Mouse (Mus musculus): Measurements from ENCODE around the gene Nbea. TPM values are rescaled to one million over a fixed set of nuclear protein-coding genes. Genes with fewer than 3 reads are reported as not detected.

Gene Nbea
- polyA plus RNA-seq, 1 experiment from 2014 or later: 20.5 TPM

GRCm38 (mm10) chr3:55659558-55660215 is 523.8 kb downstream of the Nbea start:
- no peak for ATAC-seq (replicated peaks; ENCODE audit: low FRiP score)
- H3K4me1 ChIP-seq (replicated peaks; ENCODE audit: control insufficient read depth, insufficient read depth, low read length): no peaks in the 10 kb centered on the region
- DNase-seq (ENCODE audit: low spot score): no peak
- no peaks in the 10 kb centered on the region for H3K9me3 ChIP-seq (ENCODE audit: control insufficient read depth, low read length)
- no peak overlapping the region for H3K4me3 ChIP-seq (ENCODE audit: low read depth, low read length)
- no peak overlapping the region for H3K9ac ChIP-seq (ENCODE audit: low read length)
- H3K36me3 ChIP-seq (ENCODE audit: control insufficient read depth, insufficient read depth, low read length): no peaks in the 10 kb centered on the region
- H3K27ac ChIP-seq (ENCODE audit: low read depth, low read length): no peak overlapping the region
- H3K27me3 ChIP-seq (ENCODE audit: control insufficient read depth, insufficient read depth, low read length): no peaks in the 10 kb centered on the region
- WGBS: 69% methylated on average over 7 of the region's 7 CpGs
- H3K4me2 ChIP-seq (ENCODE audit: low read depth, low read length, severe bottlenecking): no peak overlapping the region

GRCm38 (mm10) chr3:55652321-55652720 is 531.2 kb downstream of the Nbea start:
- no peak overlapping the region for H3K27ac ChIP-seq (ENCODE audit: low read depth, low read length)
- H3K9ac ChIP-seq (ENCODE audit: low read length): no peak overlapping the region
- DNase-seq (ENCODE audit: low spot score): no peak
- H3K9me3 ChIP-seq (ENCODE audit: control insufficient read depth, low read length): no peaks in the 10 kb centered on the region
- H3K4me3 ChIP-seq (ENCODE audit: low read depth, low read length): no peak overlapping the region
- no peaks in the 10 kb centered on the region for H3K36me3 ChIP-seq (ENCODE audit: control insufficient read depth, insufficient read depth, low read length)
- no peaks in the 10 kb centered on the region for H3K27me3 ChIP-seq (ENCODE audit: control insufficient read depth, insufficient read depth, low read length)
- WGBS: 84% methylated on average over 2 of the region's 2 CpGs
- H3K4me1 ChIP-seq (replicated peaks; ENCODE audit: control insufficient read depth, insufficient read depth, low read length): no peaks in the 10 kb centered on the region; the same call in 1 of the 2 replicates
- no peak for ATAC-seq (replicated peaks; ENCODE audit: low FRiP score)
- no peak overlapping the region for H3K4me2 ChIP-seq (ENCODE audit: low read depth, low read length, severe bottlenecking)

- no peak overlapping the region for H3K27ac ChIP-seq (ENCODE audit: low read depth, low read length)
- ATAC-seq (replicated peaks; ENCODE audit: low FRiP score) (no peak), DNase-seq (ENCODE audit: low spot score) (no peak)
- no peaks in the 10 kb centered on the region; the same call in 1 of the 2 replicates for H3K4me1 ChIP-seq (replicated peaks; ENCODE audit: control insufficient read depth, insufficient read depth, low read length)
- H3K36me3 ChIP-seq (ENCODE audit: control insufficient read depth, insufficient read depth, low read length): no peaks in the 10 kb centered on the region
- no peaks in the 10 kb centered on the region for H3K27me3 ChIP-seq (ENCODE audit: control insufficient read depth, insufficient read depth, low read length)
- no peak overlapping the region for H3K9ac ChIP-seq (ENCODE audit: low read length)
- no peaks in the 10 kb centered on the region for H3K9me3 ChIP-seq (ENCODE audit: control insufficient read depth, low read length)
- H3K4me2 ChIP-seq (ENCODE audit: low read depth, low read length, severe bottlenecking): no peak overlapping the region
- WGBS: 85% methylated on average over 4 of the region's 4 CpGs
- no peak overlapping the region for H3K4me3 ChIP-seq (ENCODE audit: low read depth, low read length)
These were observed 531.6 kb downstream of the Nbea start for GRCm38 (mm10) chr3:55651877-55652276.

GRCm38 (mm10) chr3:55649541-55649940 is 534.0 kb downstream of the Nbea start:
- Histone ChIP-seq H3K36me3 (ENCODE audit: control insufficient read depth, insufficient read depth, low read length) (no peaks in the 10 kb centered on the region), H3K4me3 (ENCODE audit: low read depth, low read length) (no peak overlapping the region), H3K4me1 (replicated peaks; ENCODE audit: control insufficient read depth, insufficient read depth, low read length) (no peaks in the 10 kb centered on the region; the same call in 1 of the 2 replicates), H3K27ac (ENCODE audit: low read depth, low read length) (no peak overlapping the region), H3K4me2 (ENCODE audit: low read depth, low read length, severe bottlenecking) (no peak overlapping the region), H3K9ac (ENCODE audit: low read length) (no peak overlapping the region), H3K9me3 (ENCODE audit: control insufficient read depth, low read length) (no peaks in the 10 kb centered on the region), H3K27me3 (ENCODE audit: control insufficient read depth, insufficient read depth, low read length) (no peaks in the 10 kb centered on the region)
- WGBS: 67% methylated on average over 5 of the region's 5 CpGs
- DNase-seq (ENCODE audit: low spot score) (no peak), ATAC-seq (replicated peaks; ENCODE audit: low FRiP score) (no peak)

- WGBS: 72% methylated on average over 4 of the region's 4 CpGs
- H3K9ac ChIP-seq (ENCODE audit: low read length): no peak overlapping the region
- H3K4me2 ChIP-seq (ENCODE audit: low read depth, low read length, severe bottlenecking): no peak overlapping the region
- no peaks in the 10 kb centered on the region; the same call in 1 of the 2 replicates for H3K4me1 ChIP-seq (replicated peaks; ENCODE audit: control insufficient read depth, insufficient read depth, low read length)
- no peaks in the 10 kb centered on the region for H3K27me3 ChIP-seq (ENCODE audit: control insufficient read depth, insufficient read depth, low read length)
- H3K4me3 ChIP-seq (ENCODE audit: low read depth, low read length): no peak overlapping the region
- no peak for DNase-seq (ENCODE audit: low spot score)
- no peak for ATAC-seq (replicated peaks; ENCODE audit: low FRiP score)
- no peak overlapping the region for H3K27ac ChIP-seq (ENCODE audit: low read depth, low read length)
- no peaks in the 10 kb centered on the region for H3K36me3 ChIP-seq (ENCODE audit: control insufficient read depth, insufficient read depth, low read length)
- no peaks in the 10 kb centered on the region for H3K9me3 ChIP-seq (ENCODE audit: control insufficient read depth, low read length)
These were observed 535.2 kb downstream of the Nbea start for GRCm38 (mm10) chr3:55648299-55648698.

- Histone ChIP-seq H3K9ac (ENCODE audit: low read length) (no peak overlapping the region), H3K36me3 (ENCODE audit: control insufficient read depth, insufficient read depth, low read length) (no peaks in the 10 kb centered on the region), H3K4me1 (replicated peaks; ENCODE audit: control insufficient read depth, insufficient read depth, low read length) (no peaks in the 10 kb centered on the region; the same call in 1 of the 2 replicates), H3K27ac (ENCODE audit: low read depth, low read length) (no peak overlapping the region), H3K4me3 (ENCODE audit: low read depth, low read length) (no peak overlapping the region), H3K4me2 (ENCODE audit: low read depth, low read length, severe bottlenecking) (no peak overlapping the region), H3K27me3 (ENCODE audit: control insufficient read depth, insufficient read depth, low read length) (no peaks in the 10 kb centered on the region), H3K9me3 (ENCODE audit: control insufficient read depth, low read length) (no peaks in the 10 kb centered on the region)
- ATAC-seq (replicated peaks; ENCODE audit: low FRiP score): no peak
- no peak for DNase-seq (ENCODE audit: low spot score)
- 82% methylated on average over 6 of the region's 6 CpGs for WGBS
These were observed 536.3 kb downstream of the Nbea start for GRCm38 (mm10) chr3:55647176-55647575.

- no peaks in the 10 kb centered on the region for H3K9me3 ChIP-seq (ENCODE audit: control insufficient read depth, low read length)
- WGBS: 91% methylated on average over 3 of the region's 3 CpGs
- H3K4me1 ChIP-seq (replicated peaks; ENCODE audit: control insufficient read depth, insufficient read depth, low read length): no peaks in the 10 kb centered on the region; the same call in 1 of the 2 replicates
- no peaks in the 10 kb centered on the region for H3K27me3 ChIP-seq (ENCODE audit: control insufficient read depth, insufficient read depth, low read length)
- no peaks in the 10 kb centered on the region for H3K36me3 ChIP-seq (ENCODE audit: control insufficient read depth, insufficient read depth, low read length)
- no peak for DNase-seq (ENCODE audit: low spot score)
- H3K9ac ChIP-seq (ENCODE audit: low read length): no peak overlapping the region
- H3K4me3 ChIP-seq (ENCODE audit: low read depth, low read length): no peak overlapping the region
- no peak overlapping the region for H3K27ac ChIP-seq (ENCODE audit: low read depth, low read length)
- no peak for ATAC-seq (replicated peaks; ENCODE audit: low FRiP score)
- no peak overlapping the region for H3K4me2 ChIP-seq (ENCODE audit: low read depth, low read length, severe bottlenecking)
These were observed 537.1 kb downstream of the Nbea start for GRCm38 (mm10) chr3:55646437-55646836.

GRCm38 (mm10) chr3:55644035-55644618 is 539.4 kb downstream of the Nbea start:
- Histone ChIP-seq H3K27me3 (ENCODE audit: control insufficient read depth, insufficient read depth, low read length) (no peaks in the 10 kb centered on the region), H3K36me3 (ENCODE audit: control insufficient read depth, insufficient read depth, low read length) (no peaks in the 10 kb centered on the region), H3K9ac (ENCODE audit: low read length) (no peak overlapping the region), H3K4me2 (ENCODE audit: low read depth, low read length, severe bottlenecking) (no peak overlapping the region), H3K4me1 (replicated peaks; ENCODE audit: control insufficient read depth, insufficient read depth, low read length) (no peaks in the 10 kb centered on the region; the same call in 1 of the 2 replicates), H3K9me3 (ENCODE audit: control insufficient read depth, low read length) (no peaks in the 10 kb centered on the region), H3K27ac (ENCODE audit: low read depth, low read length) (no peak overlapping the region), H3K4me3 (ENCODE audit: low read depth, low read length) (no peak overlapping the region)
- no peak for ATAC-seq (replicated peaks; ENCODE audit: low FRiP score)
- WGBS: 73% methylated on average over 11 of the region's 11 CpGs
- no peak for DNase-seq (ENCODE audit: low spot score)

GRCm38 (mm10) chr3:55637660-55638059 is 545.8 kb downstream of the Nbea start:
- DNase-seq (ENCODE audit: low spot score): no peak
- Histone ChIP-seq H3K36me3 (ENCODE audit: control insufficient read depth, insufficient read depth, low read length) (no peaks in the 10 kb centered on the region), H3K27me3 (ENCODE audit: control insufficient read depth, insufficient read depth, low read length) (no peaks in the 10 kb centered on the region), H3K4me3 (ENCODE audit: low read depth, low read length) (no peak overlapping the region), H3K4me2 (ENCODE audit: low read depth, low read length, severe bottlenecking) (no peak overlapping the region), H3K4me1 (replicated peaks; ENCODE audit: control insufficient read depth, insufficient read depth, low read length) (no peaks in the 10 kb centered on the region), H3K27ac (ENCODE audit: low read depth, low read length) (no peak overlapping the region), H3K9ac (ENCODE audit: low read length) (no peak overlapping the region), H3K9me3 (ENCODE audit: control insufficient read depth, low read length) (no peaks in the 10 kb centered on the region)
- ATAC-seq (replicated peaks; ENCODE audit: low FRiP score): no peak
- 87% methylated on average over 7 of the region's 7 CpGs for WGBS

All from forebrain, embryonic 11.5 days (tissue).